Mouse (Mus musculus) urinary bladder, postnatal 36 days (tissue): Measurements from ENCODE around the gene Hexim2.

Experiments used
- DNase-seq, 2 experiments: peaks; one replicate each; pipeline ENCODE4 v3.0.0; 2022; ENCODE audit warnings: low spot score in 2 of 2, mixed read lengths in 1 of 2

Hexim2 gene

GRCm38 (mm10) chr11:103111881-103112551 is 20.2 kb upstream of the Hexim2 start:
- DNase-seq, result peak; percentile 82 to 92

- DNase-seq, result no peak
Observed at GRCm38 (mm10) chr11:103112552-103112912, 19.7 kb upstream of the Hexim2 start.

GRCm38 (mm10) chr11:103113005-103113404 is 19.2 kb upstream of the Hexim2 start:
- DNase-seq, result no peak

GRCm38 (mm10) chr11:103113771-103114170 is 18.5 kb upstream of the Hexim2 start:
- DNase-seq, result no peak

- no peak for DNase-seq
Observed at GRCm38 (mm10) chr11:103114270-103114943, 17.8 kb upstream of the Hexim2 start.

GRCm38 (mm10) chr11:103115163-103116007 is 16.8 kb upstream of the Hexim2 start:
- DNase-seq, result peak in 1 of 2 experiments; percentile 82

- DNase-seq, result peak; percentile 100
Observed at GRCm38 (mm10) chr11:103116008-103116818, 16.0 kb upstream of the Hexim2 start, which contains the start of gene Hexim1. Gene Hexim1 (plus strand): TSS chr11:103116231.

GRCm38 (mm10) chr11:103116959-103117590 is 15.2 kb upstream of the Hexim2 start:
- DNase-seq, result peak; percentile 78 to 82

GRCm38 (mm10) chr11:103117591-103118009 is 14.6 kb upstream of the Hexim2 start:
- no peak for DNase-seq

- no peak for DNase-seq
Observed at GRCm38 (mm10) chr11:103118866-103119265, 13.4 kb upstream of the Hexim2 start.

GRCm38 (mm10) chr11:103119609-103120008 is 12.6 kb upstream of the Hexim2 start:
- no peak for DNase-seq

- no peak for DNase-seq
Observed at GRCm38 (mm10) chr11:103120315-103120714, 11.9 kb upstream of the Hexim2 start.

- peak; percentile 100 for DNase-seq
Observed at GRCm38 (mm10) chr11:103132576-103133455, 587 bp downstream of the Hexim2 start.

GRCm38 (mm10) chr11:103133456-103134185 is 1.4 kb downstream of the Hexim2 start:
- DNase-seq, result no peak

GRCm38 (mm10) chr11:103134221-103134620 is 2.0 kb downstream of the Hexim2 start:
- DNase-seq, result no peak

- no peak for DNase-seq
Observed at GRCm38 (mm10) chr11:103136039-103136577, 3.9 kb downstream of the Hexim2 start.

- no peak for DNase-seq
Observed at GRCm38 (mm10) chr11:103139951-103140762, 7.9 kb downstream of the Hexim2 start.

GRCm38 (mm10) chr11:103140763-103141100 is 8.5 kb downstream of the Hexim2 start:
- peak in 1 of 2 experiments; percentile 50 for DNase-seq
